Mouse (Mus musculus) frontal cortex, adult (tissue): Measurements from ENCODE around the gene Dbr1.
"Not testable (repeated sequence)": the region's sequence is repeated elsewhere in the genome, so short reads cannot be mapped to it uniquely, and the experiment has no call there.

ENCODE experiments used
- ATAC-seq: cut with Nextera tagmentation; 2 replicates; pipeline ENCODE4 v1.9.2; 2017; ENCODE audit warnings: mild to moderate bottlenecking, moderate library complexity, mixed read lengths; ENCODE audit not compliant: low TSS enrichment

The Dbr1 gene

GRCm38 (mm10) chr9:99575677-99576480 is at the start of gene Dbr1:
Dbr1 (plus strand) TSS chr9:99575799.
- peak; percentile 99 for ATAC-seq

GRCm38 (mm10) chr9:99531865-99532264 is 43.7 kb upstream of the Dbr1 start:
- ATAC-seq: no peak

- ATAC-seq: no peak
Observed at GRCm38 (mm10) chr9:99546259-99546658, 29.3 kb upstream of the Dbr1 start.

GRCm38 (mm10) chr9:99552068-99552467 is 23.5 kb upstream of the Dbr1 start:
- no peak for ATAC-seq

GRCm38 (mm10) chr9:99553049-99553448 is 22.6 kb upstream of the Dbr1 start:
- no peak for ATAC-seq

- no peak for ATAC-seq
Observed at GRCm38 (mm10) chr9:99554052-99554451, 21.5 kb upstream of the Dbr1 start.

DNA sequence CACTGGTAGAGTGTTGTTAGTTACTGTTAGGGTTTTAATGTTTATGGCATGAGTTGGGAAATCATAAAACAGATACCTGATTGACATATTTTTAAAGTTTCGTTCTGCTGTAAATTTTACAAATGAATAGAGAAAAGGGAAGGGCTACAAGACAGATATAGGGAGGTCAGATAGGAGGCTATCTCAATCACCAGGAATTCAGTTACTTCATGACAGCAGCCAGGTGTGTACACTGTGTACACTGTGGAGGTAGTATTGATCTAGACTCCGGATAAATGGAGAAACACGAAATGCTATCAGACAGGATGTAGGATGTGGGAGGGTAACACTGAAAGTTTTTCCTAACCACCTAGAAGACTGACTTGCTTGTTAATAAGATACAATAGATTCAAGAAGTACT is 20.3 kb upstream of the Dbr1 start:
- no peak for ATAC-seq

DNA sequence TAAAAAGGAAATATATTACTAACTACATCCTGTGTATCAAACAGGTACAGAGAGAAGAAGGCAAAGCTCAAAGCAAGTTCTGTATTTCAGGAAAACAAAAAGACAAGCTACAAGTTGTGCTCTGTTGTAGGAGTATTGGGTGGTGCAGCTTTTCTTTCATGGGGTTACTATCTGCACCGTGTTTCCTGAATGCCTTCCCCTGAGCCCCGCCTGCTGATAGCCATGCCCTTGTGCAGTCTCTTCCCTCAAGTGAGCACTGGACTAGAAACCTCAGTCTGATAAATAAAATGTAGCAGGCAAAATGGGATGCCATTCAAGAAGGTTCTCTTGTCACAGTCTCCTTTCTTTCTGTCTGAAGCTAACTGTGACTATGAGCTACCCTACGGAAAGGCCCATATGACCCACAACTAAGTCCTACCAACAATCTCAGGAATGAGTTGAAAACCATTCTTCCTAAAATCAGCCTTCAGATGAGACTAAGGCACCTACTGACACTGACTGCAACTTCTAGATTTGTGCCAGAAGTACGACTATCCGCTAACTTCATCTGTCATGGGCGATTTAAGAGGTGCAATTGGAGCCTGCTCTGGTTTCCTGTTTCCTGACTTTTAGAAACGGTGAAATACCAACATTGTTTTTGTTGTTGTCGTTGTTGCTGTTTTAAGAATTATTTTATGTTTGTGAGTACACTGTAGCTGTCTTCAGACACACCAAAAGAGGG is 17.9 kb upstream of the Dbr1 start:
- ATAC-seq: no peak

GRCm38 (mm10) chr9:99558824-99559556 is 16.6 kb upstream of the Dbr1 start:
- no peak for ATAC-seq

GRCm38 (mm10) chr9:99559557-99559904 is 16.1 kb upstream of the Dbr1 start:
- ATAC-seq: no peak

DNA sequence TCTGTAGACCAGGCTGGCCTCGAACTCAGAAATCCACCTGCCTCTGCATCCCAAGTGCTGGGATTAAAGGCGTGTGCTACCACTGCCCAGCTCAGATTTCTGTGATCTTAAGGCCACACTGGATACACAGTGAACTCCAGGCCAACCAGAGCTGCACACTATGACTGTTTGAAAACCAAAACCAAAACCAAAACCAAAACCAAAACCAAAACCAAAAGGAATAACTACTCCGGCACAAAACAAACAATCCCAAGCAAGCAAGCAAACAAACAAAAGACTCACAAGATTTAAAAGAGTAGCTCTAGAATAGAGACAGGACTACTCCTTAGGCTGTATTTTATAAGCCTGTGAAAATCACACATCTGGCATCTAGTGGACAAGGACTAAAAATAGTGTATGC is 15.2 kb upstream of the Dbr1 start:
- ATAC-seq: no peak

DNA sequence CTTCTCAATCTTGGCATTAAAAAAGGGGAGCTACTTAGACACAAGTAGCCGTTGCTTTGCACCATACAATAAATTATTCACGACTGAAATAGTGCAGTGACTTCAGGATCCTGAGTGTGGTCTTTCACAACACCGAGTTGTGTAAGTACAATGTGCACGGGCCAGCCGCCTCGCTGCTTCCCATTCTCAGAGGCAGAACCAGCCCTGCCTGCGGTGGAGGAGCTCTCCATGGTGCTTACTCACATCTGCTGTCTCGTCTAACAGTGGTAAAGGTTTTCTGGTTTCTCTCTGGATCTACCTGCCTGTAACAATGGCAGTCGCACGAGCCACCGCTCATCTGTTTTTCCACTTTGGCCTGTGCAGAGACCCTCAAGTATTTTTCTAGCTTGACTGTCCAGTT is 11.9 kb upstream of the Dbr1 start:
- 0 out of 2 replicates have a peak, but pooled peaks have one; percentile 42 for ATAC-seq

GRCm38 (mm10) chr9:99568023-99568346 is 7.6 kb upstream of the Dbr1 start:
- no peak; the same call in none of the 2 replicates for ATAC-seq

GRCm38 (mm10) chr9:99568347-99569070 is 7.1 kb upstream of the Dbr1 start, which contains the start of gene Armc8:
Armc8 (minus strand) TSS chr9:99568899.
- ATAC-seq: peak; percentile 96

DNA sequence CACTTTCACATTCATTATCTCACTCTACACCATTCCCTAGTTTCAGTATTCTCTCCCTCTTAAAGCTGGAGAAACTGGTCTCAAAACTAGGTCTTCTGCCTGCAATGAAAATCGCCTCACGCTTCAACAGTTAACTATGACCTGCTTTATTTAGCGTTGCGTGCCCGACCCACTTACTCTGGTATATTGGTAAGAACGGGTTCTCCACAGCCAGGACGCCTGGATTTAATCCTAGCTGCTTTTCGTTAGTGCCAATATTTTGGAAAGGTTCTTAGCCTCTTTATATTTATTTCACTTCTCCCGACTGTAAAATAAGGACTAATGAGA is 6.6 kb upstream of the Dbr1 start:
- no peak; the same call in 1 of the 2 replicates for ATAC-seq

GRCm38 (mm10) chr9:99580655-99581054 is 5.1 kb downstream of the Dbr1 start:
- peak; percentile 76 for ATAC-seq

GRCm38 (mm10) chr9:99587505-99588202 is 12.1 kb downstream of the Dbr1 start:
- peak; percentile 70; the same call in 1 of the 2 replicates for ATAC-seq

DNA sequence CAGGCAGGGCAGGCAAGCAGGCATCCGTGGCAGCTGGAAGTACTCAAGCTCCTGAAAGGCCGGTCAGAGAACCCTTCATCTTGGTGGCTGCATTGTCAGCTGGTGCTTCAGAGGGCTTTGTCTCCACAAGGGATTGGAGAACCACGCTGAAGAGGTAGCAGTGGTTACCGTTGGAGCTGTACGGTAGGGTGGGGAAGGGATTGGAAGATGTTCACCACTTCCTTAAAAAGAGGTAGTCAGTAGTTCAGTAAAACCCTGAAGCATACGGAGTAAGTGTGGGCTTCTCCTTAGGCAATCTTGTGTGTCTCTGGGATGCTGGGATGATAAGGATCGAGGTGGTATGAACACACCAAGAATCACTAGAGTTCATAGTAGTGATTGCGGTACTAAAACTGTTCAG is 15.5 kb downstream of the Dbr1 start:
- ATAC-seq: no peak

DNA sequence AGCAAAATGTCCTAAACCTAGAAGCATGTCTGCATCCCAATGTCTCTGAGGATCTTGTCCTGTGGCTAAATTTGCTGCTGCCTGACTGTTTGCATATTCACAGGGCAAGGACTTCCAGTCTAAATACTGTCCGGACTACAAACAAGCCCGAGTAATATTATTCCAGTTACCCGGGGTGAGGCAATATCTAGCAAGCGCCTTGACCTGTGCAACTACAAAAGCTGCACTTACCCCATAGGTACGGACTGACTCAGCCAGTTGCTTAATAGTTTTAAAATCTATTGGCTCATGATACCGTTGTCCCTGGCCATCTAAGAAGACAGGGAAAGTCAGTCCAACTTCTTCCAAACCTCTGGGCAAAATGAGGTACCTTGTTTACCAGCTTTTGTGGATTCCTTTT is 23.5 kb downstream of the Dbr1 start:
- ATAC-seq: not testable (repeated sequence)

GRCm38 (mm10) chr9:99603566-99603965 is 28.0 kb downstream of the Dbr1 start:
- ATAC-seq: no peak

DNA sequence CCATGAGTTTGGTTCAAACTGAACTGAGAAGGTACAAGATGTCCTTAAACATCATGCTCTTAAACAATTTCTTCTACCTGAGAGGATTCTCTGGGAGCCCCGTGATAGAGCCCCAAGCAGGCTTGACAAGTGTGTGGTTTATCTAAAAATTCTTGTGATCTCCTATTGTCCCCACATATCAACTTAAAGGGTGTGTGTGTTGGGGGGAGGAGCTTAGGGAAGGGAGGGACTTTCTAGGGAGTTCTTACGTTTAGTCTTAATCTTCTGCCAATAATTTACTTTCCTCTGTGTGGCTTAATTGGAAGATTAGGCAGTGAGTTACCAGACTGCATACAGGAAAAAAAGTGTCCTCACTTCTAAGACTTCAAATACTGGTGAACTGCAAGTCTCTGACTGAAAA is 36.6 kb downstream of the Dbr1 start, which contains the start of gene A4gnt:
TSS of gene A4gnt (plus strand) at position 301 of the 400 bp plus-strand sequence.
- no peak for ATAC-seq
